Mouse (Mus musculus) embryonic facial prominence, embryonic 15.5 days (tissue): ENCODE measurements at regions not wholly inside any gene's neighbourhood (a gene's known extent, or its start where the extent isn't known, plus 50 kb on each side); places are given as distances from the start of the nearest gene placed in this dataset.

Source experiments
- ATAC-seq: fragments of 200-750 bp; cut with Nextera tagmentation; 2 replicates; pipeline ENCODE4 v1.8.0; 2017; ENCODE audit warnings: low read depth, moderate TSS enrichment; ENCODE audit not compliant: insufficient number of reproducible peaks, low FRiP score, low TSS enrichment
- H3K27ac ChIP-seq: fragments of 300-500 bp; sonication (generic); replicated peaks from 2 replicates; pipeline ENCODE4 v1.5.1; 2015; ENCODE audit warnings: mild to moderate bottlenecking, inconsistent platforms
- H3K27me3 ChIP-seq: fragments of 300-500 bp; sonication (generic); 2 replicates; pipeline ENCODE4 v1.6.1; 2015; ENCODE audit warnings: inconsistent platforms
- H3K36me3 ChIP-seq: fragments of 300-500 bp; sonication (generic); 2 replicates; pipeline ENCODE4 v1.6.1; 2015; ENCODE audit warnings: mild to moderate bottlenecking, inconsistent platforms
- H3K4me1 ChIP-seq: fragments of 300-500 bp; sonication (generic); 2 replicates; pipeline ENCODE4 v1.6.1; 2015; ENCODE audit warnings: inconsistent platforms
- H3K4me2 ChIP-seq: fragments of 300-500 bp; sonication (generic); replicated peaks from 2 replicates; pipeline ENCODE4 v1.6.1; 2015; ENCODE audit warnings: mild to moderate bottlenecking, inconsistent platforms
- H3K4me3 ChIP-seq: fragments of 300-500 bp; sonication (generic); replicated peaks from 2 replicates; pipeline ENCODE4 v1.5.1; 2015; ENCODE audit warnings: mild to moderate bottlenecking, inconsistent platforms
- H3K9ac ChIP-seq: fragments of 300-500 bp; sonication (generic); 2 replicates; pipeline ENCODE4 v1.6.1; 2015; ENCODE audit warnings: inconsistent platforms
- H3K9me3 ChIP-seq: fragments of 300-500 bp; sonication (generic); replicated peaks from 2 replicates; pipeline ENCODE4 v1.6.1; 2016; ENCODE audit warnings: inconsistent platforms
- WGBS: fragments of 180-500 bp; shearing (Covaris S2); methylation state at CpG from one replicate; pipeline ENCODE4 v1.1.7; 2015; 5-methylcytosine and 5-hydroxymethylcytosine counted together

DNA sequence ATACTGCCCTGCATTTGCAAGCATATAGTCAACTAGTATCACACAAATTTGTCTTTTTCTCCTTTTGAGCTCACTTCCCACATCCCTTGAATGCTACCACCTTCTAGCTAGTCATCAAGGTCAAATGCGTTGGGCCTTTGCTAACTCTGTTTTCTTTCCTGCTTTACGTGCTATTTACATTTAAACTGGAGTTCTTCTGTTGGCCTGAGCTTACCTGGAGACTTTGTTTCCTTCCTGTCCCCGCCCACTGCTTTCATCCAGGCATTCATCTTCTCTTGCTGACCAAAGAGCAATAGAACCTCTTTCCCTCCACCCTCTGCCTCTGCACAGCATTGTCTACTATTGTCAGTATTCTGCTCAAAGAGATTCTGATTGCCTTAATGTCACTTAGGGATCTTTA is 237.0 kb downstream of the Papss1 start:
- 87% methylated on average over 3 of the region's 3 CpGs for WGBS
- H3K4me1 ChIP-seq, result no peaks in the 10 kb centered on the region
- H3K36me3 ChIP-seq, result no peaks in the 10 kb centered on the region
- no peak for ATAC-seq
- no peaks in the 10 kb centered on the region for H3K9me3 ChIP-seq
- no peak overlapping the region for H3K27ac ChIP-seq
- H3K4me2 ChIP-seq, result no peak overlapping the region
- H3K4me3 ChIP-seq, result no peak overlapping the region
- H3K9ac ChIP-seq, result no peak overlapping the region
- H3K27me3 ChIP-seq, result no peaks in the 10 kb centered on the region

DNA sequence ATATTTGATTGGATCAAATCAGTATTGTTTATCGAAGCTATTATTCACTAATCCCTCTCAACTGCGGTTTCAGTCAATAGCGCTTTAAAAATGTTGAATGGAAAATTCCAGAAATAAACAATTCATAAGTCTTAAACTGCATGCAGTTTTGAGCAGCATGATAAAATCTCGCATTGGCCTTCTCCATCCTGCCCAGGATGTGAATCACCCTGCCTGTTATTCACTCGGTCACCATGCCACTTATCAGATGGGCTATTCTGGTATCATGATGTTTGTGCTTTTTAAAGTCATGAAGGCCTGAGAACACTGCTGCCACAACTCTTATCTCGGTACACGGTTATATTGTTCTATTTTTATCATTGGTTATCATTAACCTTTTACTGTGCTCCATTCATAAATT is 238.3 kb downstream of the Papss1 start:
- Histone ChIP-seq H3K36me3 (no peaks in the 10 kb centered on the region), H3K27me3 (no peaks in the 10 kb centered on the region), H3K9me3 (no peaks in the 10 kb centered on the region), H3K9ac (no peak overlapping the region), H3K4me1 (no peaks in the 10 kb centered on the region), H3K4me3 (no peak overlapping the region), H3K27ac (no peak overlapping the region), H3K4me2 (no peak overlapping the region)
- ATAC-seq, result no peak
- WGBS, result 75% methylated on average over 7 of the region's 7 CpGs

DNA sequence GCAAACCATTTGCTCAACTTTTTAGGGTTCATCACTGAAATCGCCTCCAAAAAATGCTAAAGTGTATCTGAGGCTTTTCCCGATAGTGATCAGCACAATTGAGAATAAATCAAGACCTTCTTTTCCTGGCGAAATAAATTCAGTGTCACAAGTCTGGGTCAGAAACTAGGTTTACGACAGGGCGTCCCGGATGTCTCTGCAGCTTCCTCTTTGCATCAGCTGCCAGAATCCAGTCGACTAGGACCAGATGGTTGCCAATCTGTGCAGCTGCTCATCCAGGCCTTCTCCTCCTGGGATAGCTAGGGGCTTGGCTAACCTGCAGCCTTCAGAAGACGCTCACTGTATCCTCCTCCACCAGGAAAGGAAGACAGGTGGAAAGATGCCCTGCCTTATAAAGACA is 243.6 kb downstream of the Papss1 start:
- H3K4me2 ChIP-seq, result no peak overlapping the region
- H3K9me3 ChIP-seq, result no peaks in the 10 kb centered on the region
- no peak overlapping the region for H3K4me3 ChIP-seq
- WGBS, result 56% methylated on average over 8 of the region's 8 CpGs
- H3K27me3 ChIP-seq, result no peaks in the 10 kb centered on the region
- no peak for ATAC-seq
- no peak overlapping the region for H3K27ac ChIP-seq
- H3K9ac ChIP-seq, result no peak overlapping the region
- H3K36me3 ChIP-seq, result no peaks in the 10 kb centered on the region
- H3K4me1 ChIP-seq, result no peaks in the 10 kb centered on the region

DNA sequence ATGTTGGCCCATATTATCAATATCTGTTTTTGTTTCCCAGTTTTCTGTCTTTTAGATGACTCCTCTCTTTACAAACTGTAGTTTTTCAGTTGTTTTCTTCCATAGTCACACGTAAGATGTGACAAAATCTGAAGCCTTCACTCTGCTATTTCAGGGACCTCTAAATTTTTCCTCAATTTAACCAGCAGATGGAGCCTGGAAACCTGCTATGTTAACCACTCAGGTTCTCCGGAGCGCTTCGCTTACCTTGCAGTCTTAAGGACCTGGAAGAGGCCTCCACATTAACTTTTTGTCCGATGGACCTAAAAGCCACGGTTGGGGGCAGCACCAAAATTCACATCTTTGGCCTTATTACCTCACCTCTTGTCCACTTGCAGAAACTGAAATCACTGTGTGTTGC is 248.4 kb downstream of the Papss1 start:
- Histone ChIP-seq H3K4me2 (no peak overlapping the region), H3K4me1 (no peaks in the 10 kb centered on the region), H3K9me3 (no peaks in the 10 kb centered on the region), H3K36me3 (no peaks in the 10 kb centered on the region), H3K4me3 (no peak overlapping the region), H3K27ac (no peak overlapping the region), H3K9ac (no peak overlapping the region), H3K27me3 (no peaks in the 10 kb centered on the region)
- ATAC-seq, result no peak
- 49% methylated on average over 6 of the region's 6 CpGs for WGBS

DNA sequence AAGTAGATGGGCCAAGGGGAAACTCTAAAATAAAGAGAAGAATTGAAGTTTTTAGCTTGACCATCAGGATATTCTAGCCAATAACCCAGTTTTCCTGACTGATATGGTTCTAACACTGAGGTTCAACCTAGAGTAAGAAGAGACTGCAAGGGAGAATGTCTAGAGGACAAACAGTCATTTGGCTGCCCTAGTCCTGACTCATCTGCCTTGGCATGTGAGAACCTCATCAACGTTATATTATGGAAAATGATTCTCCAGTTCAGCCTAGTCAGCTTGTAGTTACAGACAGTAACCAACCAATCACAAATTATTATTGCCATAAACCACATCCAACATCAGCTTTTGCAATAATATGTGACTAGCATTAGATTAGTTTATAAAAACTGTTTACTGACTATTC is 254.2 kb downstream of the Papss1 start:
- Histone ChIP-seq H3K27me3 (no peaks in the 10 kb centered on the region), H3K36me3 (no peaks in the 10 kb centered on the region)

DNA sequence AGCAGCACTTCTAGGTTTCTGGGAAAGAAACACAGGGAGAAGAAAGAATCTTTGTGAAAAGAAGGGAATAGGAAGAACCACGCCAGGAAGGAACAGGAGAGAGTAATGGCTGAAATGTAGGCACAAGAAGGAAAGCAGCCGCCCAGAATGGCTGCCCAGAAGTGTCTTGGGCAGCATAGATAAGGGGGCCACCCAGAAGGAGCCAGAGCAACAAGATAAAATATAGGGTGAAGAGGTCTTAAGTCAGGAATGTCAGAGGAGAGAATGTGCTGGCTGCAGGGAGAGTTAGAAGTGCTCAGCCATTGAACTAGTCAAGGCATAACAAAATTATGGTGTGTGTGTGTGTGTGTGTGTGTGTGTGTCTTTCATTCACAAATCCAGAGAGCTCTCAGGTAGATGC is 227.7 kb upstream of the Dkk2 start:
- 90% methylated on average over 2 of the region's 2 CpGs for WGBS
- Histone ChIP-seq H3K36me3 (no peaks in the 10 kb centered on the region), H3K4me2 (no peak overlapping the region), H3K9ac (no peak overlapping the region), H3K27ac (no peak overlapping the region), H3K4me1 (no peaks in the 10 kb centered on the region), H3K27me3 (no peaks in the 10 kb centered on the region), H3K9me3 (no peaks in the 10 kb centered on the region), H3K4me3 (no peak overlapping the region)
- no peak for ATAC-seq

More for the DNA sequence above, 254.2 kb downstream of the Papss1 start:
- Histone ChIP-seq H3K4me2 (no peak overlapping the region), H3K9ac (no peak overlapping the region), H3K27ac (no peak overlapping the region), H3K9me3 (no peaks in the 10 kb centered on the region), H3K4me1 (no peaks in the 10 kb centered on the region), H3K4me3 (no peak overlapping the region)
- ATAC-seq, result no peak
- 79% methylated on average over 1 of the region's 1 CpGs for WGBS

DNA sequence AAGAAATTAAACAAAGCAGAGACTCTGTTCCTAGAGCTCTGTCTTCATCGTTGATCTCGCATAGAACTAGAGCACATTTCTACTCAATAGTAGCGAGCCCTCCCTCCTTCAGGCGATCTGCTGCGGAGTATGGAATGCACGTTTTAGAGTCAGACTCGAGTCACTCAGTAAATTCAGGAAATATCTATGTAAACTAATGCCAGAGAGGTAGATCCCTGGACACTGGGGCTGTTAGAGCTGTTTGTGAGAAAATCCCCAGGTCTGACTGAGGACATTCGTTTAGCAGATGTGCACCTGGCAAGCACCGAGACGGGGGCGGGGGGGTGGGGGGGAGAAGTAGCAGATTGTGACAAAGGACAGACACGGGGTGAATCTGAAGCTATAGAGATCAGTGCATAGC is 226.0 kb upstream of the Dkk2 start:
- no peaks in the 10 kb centered on the region for H3K4me1 ChIP-seq
- no peak for ATAC-seq
- no peaks in the 10 kb centered on the region for H3K36me3 ChIP-seq
- no peaks in the 10 kb centered on the region for H3K9me3 ChIP-seq
- H3K27ac ChIP-seq, result no peak overlapping the region
- H3K27me3 ChIP-seq, result no peaks in the 10 kb centered on the region
- H3K4me2 ChIP-seq, result no peak overlapping the region
- H3K4me3 ChIP-seq, result no peak overlapping the region
- 42% methylated on average over 12 of the region's 12 CpGs for WGBS
- no peak overlapping the region for H3K9ac ChIP-seq

DNA sequence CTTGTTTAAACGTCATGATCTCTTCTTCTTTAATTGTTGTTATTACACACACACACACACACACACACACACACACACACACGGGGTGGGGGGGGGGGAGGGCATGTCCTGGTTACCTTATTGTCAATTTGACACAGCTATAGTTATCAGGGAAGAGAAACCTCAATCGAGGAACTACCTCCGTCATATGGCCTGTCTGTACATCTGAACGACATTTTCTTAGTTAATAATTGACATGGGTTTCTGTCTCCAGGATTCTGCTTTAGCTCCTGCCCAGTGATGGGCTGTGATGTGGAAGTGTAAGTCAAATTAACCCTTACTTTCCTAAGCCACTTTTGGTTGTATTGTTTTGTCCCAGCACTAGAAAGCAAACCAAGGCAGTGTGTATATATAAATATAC is 220.0 kb upstream of the Dkk2 start:
- Histone ChIP-seq H3K27ac (no peak overlapping the region), H3K9me3 (no peaks in the 10 kb centered on the region), H3K9ac (no peak overlapping the region), H3K4me2 (no peak overlapping the region), H3K27me3 (no peaks in the 10 kb centered on the region), H3K36me3 (no peaks in the 10 kb centered on the region), H3K4me3 (no peak overlapping the region), H3K4me1 (peaks cover 7% of the 10 kb centered on the region)
- 48% methylated on average over 5 of the region's 5 CpGs for WGBS
- no peak for ATAC-seq

DNA sequence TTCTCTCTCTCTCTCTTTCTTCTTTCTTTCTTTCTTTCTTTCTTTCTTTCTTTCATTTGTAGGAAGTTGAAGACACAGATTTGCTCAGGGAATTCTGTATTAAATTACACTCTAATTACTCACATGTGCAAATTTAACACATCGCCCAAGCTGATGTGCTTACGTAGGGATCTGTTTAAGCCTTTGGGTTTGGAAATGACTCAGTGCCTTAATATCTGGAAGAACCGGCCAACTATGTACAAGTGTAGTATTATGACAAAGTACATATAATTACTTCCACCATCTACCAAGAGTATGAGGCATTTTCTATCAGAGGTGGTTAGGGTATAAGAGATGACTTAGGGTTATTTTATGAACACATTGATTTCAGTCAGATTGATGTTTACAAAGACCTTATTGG is 217.8 kb upstream of the Dkk2 start:
- no peak for ATAC-seq
- WGBS, result 50% methylated on average over 3 of the region's 3 CpGs

DNA sequence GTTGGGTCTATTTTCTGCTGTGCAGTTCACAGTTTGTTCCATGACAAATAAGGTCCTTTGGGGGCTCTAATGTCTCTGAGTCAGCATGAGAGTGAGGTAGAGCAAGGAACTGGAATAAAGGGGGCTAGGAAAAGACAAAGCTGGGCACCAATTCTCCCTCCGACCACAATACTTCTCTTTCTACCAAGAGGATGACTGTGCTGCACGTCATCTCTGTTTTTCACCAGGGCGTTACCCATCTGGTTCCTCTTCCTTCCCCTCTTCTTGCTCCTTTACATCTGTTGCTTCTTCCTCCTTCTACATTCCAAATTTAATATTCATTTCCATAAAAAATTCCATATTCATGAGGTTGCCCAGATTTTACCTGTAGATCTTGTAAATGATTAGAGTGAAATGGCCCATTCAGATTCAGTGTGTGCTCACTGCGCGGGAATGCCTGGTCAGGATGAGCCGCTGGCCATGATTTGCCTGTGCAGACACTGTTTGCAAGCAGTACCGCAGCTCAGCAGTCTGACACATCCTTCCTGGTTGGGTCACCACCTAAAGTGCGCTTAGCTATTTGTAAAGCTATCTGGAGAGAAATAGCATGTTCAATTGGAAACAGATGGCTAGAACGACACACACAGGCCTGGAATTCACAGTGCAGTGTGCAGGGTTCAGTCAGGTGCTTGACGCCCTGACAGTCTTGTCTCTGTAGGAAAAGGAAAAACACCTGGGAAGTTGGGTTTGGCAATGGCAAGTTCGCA is 216.7 kb upstream of the Dkk2 start:
- Histone ChIP-seq H3K27ac (no peak overlapping the region), H3K4me2 (no peak overlapping the region), H3K4me3 (no peak overlapping the region), H3K9me3 (no peaks in the 10 kb centered on the region), H3K4me1 (peaks cover 7% of the 10 kb centered on the region), H3K9ac (no peak overlapping the region), H3K36me3 (no peaks in the 10 kb centered on the region), H3K27me3 (no peaks in the 10 kb centered on the region)
- no peak for ATAC-seq
- WGBS, result 45% methylated on average over 11 of the region's 11 CpGs

More for the DNA sequence above, 217.8 kb upstream of the Dkk2 start:
- Histone ChIP-seq H3K27ac (no peak overlapping the region), H3K27me3 (no peaks in the 10 kb centered on the region), H3K4me2 (no peak overlapping the region), H3K4me3 (no peak overlapping the region), H3K4me1 (peaks cover 7% of the 10 kb centered on the region), H3K9me3 (no peaks in the 10 kb centered on the region), H3K36me3 (no peaks in the 10 kb centered on the region), H3K9ac (no peak overlapping the region)

DNA sequence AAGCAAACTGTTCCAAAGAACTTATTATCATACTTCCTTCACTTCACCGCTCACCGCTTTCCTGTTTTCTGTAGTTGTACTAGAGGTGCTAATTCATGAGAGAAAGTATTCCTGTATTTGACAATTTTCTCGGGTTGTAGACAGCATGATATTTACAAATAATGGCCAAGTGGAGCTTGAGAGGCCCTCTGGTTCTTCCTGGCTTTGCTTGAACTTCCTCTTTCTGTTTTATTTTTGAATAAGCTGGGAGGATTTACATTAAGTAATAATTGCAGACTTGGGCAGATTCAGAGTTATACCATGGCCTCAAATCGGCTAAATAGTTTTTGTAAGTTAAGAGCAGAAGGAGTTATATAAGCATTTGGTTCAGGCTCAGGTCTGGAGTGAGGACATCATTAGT is 215.8 kb upstream of the Dkk2 start:
- no peak for ATAC-seq
- H3K9ac ChIP-seq, result no peak overlapping the region
- H3K27me3 ChIP-seq, result no peaks in the 10 kb centered on the region
- H3K27ac ChIP-seq, result no peak overlapping the region
- H3K36me3 ChIP-seq, result no peaks in the 10 kb centered on the region
- no peaks in the 10 kb centered on the region for H3K9me3 ChIP-seq
- no peak overlapping the region for H3K4me2 ChIP-seq
- peaks cover 7% of the 10 kb centered on the region for H3K4me1 ChIP-seq
- H3K4me3 ChIP-seq, result no peak overlapping the region
- WGBS, result 80% methylated on average over 4 of the region's 4 CpGs

DNA sequence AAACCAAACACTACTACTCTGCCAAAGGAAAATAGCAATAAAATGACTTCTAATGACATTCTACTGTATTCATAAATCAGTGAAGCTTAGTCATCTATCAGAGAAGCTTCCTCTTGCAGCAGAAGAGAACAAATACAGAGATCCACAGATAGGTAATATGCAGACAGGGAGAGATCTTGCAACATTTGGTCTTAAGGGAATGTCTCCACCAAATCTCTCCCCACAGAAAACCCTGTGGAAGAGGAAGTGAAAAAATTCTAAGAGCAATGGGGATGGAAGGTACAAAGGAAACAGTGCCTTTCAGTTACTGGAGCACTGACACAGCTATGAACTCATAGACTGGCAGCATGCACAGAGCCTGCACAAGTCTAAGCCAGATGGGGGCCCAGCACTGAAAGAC is 202.4 kb upstream of the Dkk2 start:
- Histone ChIP-seq H3K27me3 (no peaks in the 10 kb centered on the region), H3K4me3 (no peak overlapping the region), H3K9me3 (no peaks in the 10 kb centered on the region), H3K36me3 (no peaks in the 10 kb centered on the region), H3K4me1 (no peaks in the 10 kb centered on the region), H3K27ac (no peak overlapping the region), H3K9ac (no peak overlapping the region), H3K4me2 (no peak overlapping the region)
- no peak for ATAC-seq
